Mouse (Mus musculus) C2C12 (cell line): ENCODE results near the gene Mfn1.

ENCODE experiments used
- CTCF ChIP-seq: IDR thresholded peaks from one replicate; pipeline ENCODE4 v1.5.1; 2011; ENCODE audit not compliant: control insufficient read depth, insufficient read depth, insufficient read length
- USF1 ChIP-seq: IDR thresholded peaks from one replicate; pipeline ENCODE4 v1.6.1; 2011; ENCODE audit warnings: low read depth, mild to moderate bottlenecking, control low read depth, moderate library complexity

DNA sequence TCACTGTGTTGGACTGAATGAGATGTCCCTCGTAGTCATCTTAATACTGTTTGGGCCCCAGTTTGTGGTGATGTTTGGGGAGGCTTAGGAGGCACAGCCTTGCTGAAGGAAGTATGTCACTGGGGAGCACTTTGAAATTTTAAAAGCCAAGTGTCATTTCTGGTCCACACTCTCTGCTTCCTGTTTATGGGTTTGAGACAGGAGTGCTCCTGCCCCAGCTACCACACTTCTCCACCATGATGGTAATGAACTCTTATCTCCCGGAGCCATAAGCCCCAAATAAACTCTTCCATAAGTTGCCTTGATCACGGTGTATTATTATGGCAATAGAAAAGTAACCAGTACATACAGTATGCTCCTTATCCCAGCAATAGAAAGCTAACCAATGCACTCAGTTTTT is 92.8 kb downstream of the Mfn1 start:
- TF ChIP-seq CTCF (no peak), USF1 (no peak)
